Mouse (Mus musculus) stomach, postnatal 0 days (tissue): Measurements from ENCODE around the gene Klf12.

Experiments
- CTCF ChIP-seq: IDR thresholded peaks from 2 replicates; pipeline ENCODE4 v1.5.1; 2016; ENCODE audit warnings: antibody characterized with exemption, low read depth, mild to moderate bottlenecking, moderate library complexity
- EP300 ChIP-seq: optimal IDR thresholded peaks from 2 replicates; pipeline ENCODE3; 2016; ENCODE audit warnings: antibody characterized with exemption

DNA sequence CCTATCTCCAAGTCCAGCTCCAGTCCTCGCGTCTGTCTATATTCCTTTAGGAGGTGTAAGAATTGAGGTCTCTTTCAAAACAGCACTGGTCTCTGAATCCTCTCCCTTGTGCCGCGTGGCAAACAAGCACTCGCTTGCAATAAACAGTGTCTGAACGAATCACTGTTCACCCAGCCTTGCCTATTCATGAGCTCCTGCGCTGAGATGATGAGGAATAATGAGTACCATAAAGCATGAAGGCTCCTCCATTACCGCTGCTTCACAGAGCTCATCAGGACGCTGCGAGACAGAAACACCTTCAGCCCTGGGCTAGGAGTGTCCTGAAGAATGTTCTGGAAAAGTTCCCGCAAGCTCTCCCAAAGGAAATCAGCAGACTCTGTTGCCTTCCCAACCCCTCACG is 179.7 kb downstream of the Klf12 start:
- TF ChIP-seq CTCF = no peak
- no peak for TF ChIP-seq EP300
